8 mouse cellular contexts compared by ENCODE assay signal in genomic region chr14:48493896-48494295, GRCm38 (mm10). TPM values are rescaled to one million over a fixed set of nuclear protein-coding genes. Genes with fewer than 3 reads are reported as not detected.
DNase-seq lines count a peak whose midpoint lies in the region; ATAC-seq lines count a peak whose summit lies in the region.

No protein-coding gene starts in this region.

- no peak overlapping the region for H3K9ac ChIP-seq in neural tube, embryonic 15.5 days (replicated peaks)
- no peak overlapping the region for H3K9ac ChIP-seq in hindbrain, embryonic 15.5 days

- H3K4me2 ChIP-seq in neural tube, embryonic 15.5 days = no peak overlapping the region
- no peak overlapping the region for H3K4me2 ChIP-seq in hindbrain, embryonic 15.5 days

- H3K27ac ChIP-seq in neural tube, embryonic 15.5 days (replicated peaks) = no peak overlapping the region
- no peak overlapping the region for H3K27ac ChIP-seq in hindbrain, embryonic 15.5 days (replicated peaks)

- DNase-seq in cerebellum, postnatal 14 days = peak; percentile 19 to 56
- DNase-seq in cerebellum, adult 8-10 months = no peak
- DNase-seq in neural tube, embryonic 10.5 days (ENCODE audit: extremely low spot score, low spot score) = peak; percentile 57
- DNase-seq in c-Kit-positive CD71-positive TER-119-negative erythroid progenitor cells, embryonic 14.5 days (ENCODE audit: low read depth) = peak; percentile 11
- DNase-seq in lung, postnatal 4 days = peak; percentile 52 to 59
- peak; percentile 44 to 62 for DNase-seq in thymus, postnatal 10 days (ENCODE audit: low spot score in 2 of 2)

- H3K36me3 ChIP-seq in neural tube, embryonic 15.5 days = peaks cover 19% of the 10 kb centered on the region
- H3K36me3 ChIP-seq in hindbrain, embryonic 15.5 days = peaks cover 15% of the 10 kb centered on the region

- ATAC-seq in neural tube, embryonic 15.5 days (ENCODE audit: low FRiP score) = no peak
- peak; percentile 56; the same call in 1 of the 2 replicates for ATAC-seq in hindbrain, embryonic 15.5 days (ENCODE audit: low FRiP score, low read depth)

- WGBS in neural tube, embryonic 15.5 days = 32% methylated on average over 4 of the region's 4 CpGs
- WGBS in hindbrain, embryonic 15.5 days = 26% methylated on average over 4 of the region's 4 CpGs

- no peaks in the 10 kb centered on the region for H3K4me1 ChIP-seq in neural tube, embryonic 15.5 days
- H3K4me1 ChIP-seq in hindbrain, embryonic 15.5 days (replicated peaks) = no peaks in the 10 kb centered on the region

- H3K27me3 ChIP-seq in neural tube, embryonic 15.5 days (replicated peaks) = no peaks in the 10 kb centered on the region
- H3K27me3 ChIP-seq in hindbrain, embryonic 15.5 days = no peaks in the 10 kb centered on the region

- H3K9me3 ChIP-seq in neural tube, embryonic 15.5 days (replicated peaks) = no peaks in the 10 kb centered on the region
- no peaks in the 10 kb centered on the region for H3K9me3 ChIP-seq in hindbrain, embryonic 15.5 days

- H3K4me3 ChIP-seq in neural tube, embryonic 15.5 days (replicated peaks) = no peak overlapping the region
- no peak overlapping the region for H3K4me3 ChIP-seq in hindbrain, embryonic 15.5 days

RNA-seq across cellular contexts. Expression of gene Tmem260, which starts 48.0 kb away (rescaled TPM):
- polyA plus RNA-seq in neural tube, embryonic 15.5 days (2015; fragmentation: Nextera tagmentation; extraction: Ambion mirVana) = 14.6 and 15.3 TPM in 2 replicates
- polyA plus RNA-seq in hindbrain, embryonic 15.5 days (2015; fragmentation: Nextera tagmentation; extraction: Ambion mirVana) = 16.5 and 17.5 TPM in 2 replicates
